Mouse (Mus musculus) lung, embryonic 14.5 days (tissue): Measurements from ENCODE around the gene Letm1. TPM values are rescaled to one million over a fixed set of nuclear protein-coding genes. Genes with fewer than 3 reads are reported as not detected.

Experiments
- ATAC-seq: fragments of 200-750 bp; cut with Nextera tagmentation; 2 replicates; pipeline ENCODE4 v1.8.0; 2017; ENCODE audit warnings: mild to moderate bottlenecking, moderate TSS enrichment, moderate library complexity; ENCODE audit not compliant: insufficient read depth
- DNase-seq: peaks from one replicate; pipeline ENCODE4 v3.0.0-alpha.2; 2015
- H3K27ac ChIP-seq: fragments of 300-500 bp; sonication (generic); 2 replicates; pipeline ENCODE4 v1.5.1; 2014; ENCODE audit warnings: low read depth, mild to moderate bottlenecking, moderate library complexity
- H3K27me3 ChIP-seq: fragments of 300-500 bp; sonication (generic); 2 replicates; pipeline ENCODE4 v1.6.1; 2014; ENCODE audit warnings: low read length, control low read depth; ENCODE audit not compliant: insufficient read depth
- H3K36me3 ChIP-seq: fragments of 300-500 bp; sonication (generic); 2 replicates; pipeline ENCODE4 v1.6.1; 2014; ENCODE audit warnings: control low read depth; ENCODE audit not compliant: insufficient read depth
- H3K4me1 ChIP-seq: fragments of 300-500 bp; sonication (generic); 2 replicates; pipeline ENCODE4 v1.6.1; 2014; ENCODE audit warnings: antibody characterized with exemption, control low read depth; ENCODE audit not compliant: insufficient read depth
- H3K4me2 ChIP-seq: fragments of 300-500 bp; sonication (generic); 2 replicates; pipeline ENCODE4 v1.6.1; 2014; ENCODE audit warnings: mild to moderate bottlenecking
- H3K4me3 ChIP-seq: fragments of 300-500 bp; sonication (generic); 2 replicates; pipeline ENCODE4 v1.5.1; 2014; ENCODE audit warnings: low read depth, low read length
- H3K9ac ChIP-seq: fragments of 300-500 bp; sonication (generic); 2 replicates; pipeline ENCODE4 v1.6.1; 2014
- H3K9me3 ChIP-seq: fragments of 300-500 bp; sonication (generic); 2 replicates; pipeline ENCODE4 v1.6.1; 2016; ENCODE audit warnings: low read depth, low read length, control low read depth
- CTCF ChIP-seq: IDR thresholded peaks from 2 replicates; pipeline ENCODE4 v1.5.1; 2016; ENCODE audit warnings: antibody characterized with exemption, low read depth
- WGBS: fragments of 180-500 bp; shearing (Covaris S2); extraction: QIAGEN DNeasy Blood & Tissue Kit; methylation state at CpG from one replicate; pipeline ENCODE4 v1.1.7; 2014; 5-methylcytosine and 5-hydroxymethylcytosine counted together
- polyA plus RNA-seq: library from polyadenylated mRNA; unstranded; fragments of >200 nt; fragmentation: Nextera tagmentation; extraction: Ambion mirVana; gene quantifications from 2 replicates; pipeline ENCODE4 v1.2.1, GENCODE M21; 2014

Letm1 gene
- polyA plus RNA-seq, 1 experiment from 2014 or later, result 53.7 TPM

DNA sequence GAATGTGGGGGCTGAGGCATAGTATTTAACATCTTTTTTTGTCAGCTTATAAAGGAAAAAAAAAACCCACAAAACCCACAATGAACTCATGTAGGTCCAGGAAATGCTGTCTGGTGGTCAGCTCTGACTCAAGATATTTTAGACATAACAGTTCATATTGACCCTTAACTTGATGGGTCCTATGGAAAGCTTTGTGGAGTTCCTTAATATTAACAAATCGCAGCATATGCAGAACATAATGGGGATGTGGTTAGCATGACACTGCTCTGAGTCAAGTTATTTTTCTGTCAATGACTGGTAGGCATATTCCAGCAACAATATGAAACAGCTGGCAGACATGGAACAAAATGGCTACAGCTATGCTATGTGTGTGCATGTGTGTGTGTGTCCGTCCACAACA lies 20.7 kb upstream of the Letm1 start:
- Histone ChIP-seq H3K4me1 (no peaks in the 10 kb centered on the region), H3K4me2 (no peak overlapping the region), H3K36me3 (no peaks in the 10 kb centered on the region), H3K9ac (no peak overlapping the region), H3K9me3 (peaks cover 11% of the 10 kb centered on the region; the same call in 1 of the 2 replicates), H3K4me3 (no peak overlapping the region), H3K27me3 (no peaks in the 10 kb centered on the region), H3K27ac (no peak overlapping the region)
- DNase-seq (no peak), ATAC-seq (no peak)
- no peak for TF ChIP-seq CTCF
- 75% methylated on average over 2 of the region's 2 CpGs for whole genome bisulfite sequencing

DNA sequence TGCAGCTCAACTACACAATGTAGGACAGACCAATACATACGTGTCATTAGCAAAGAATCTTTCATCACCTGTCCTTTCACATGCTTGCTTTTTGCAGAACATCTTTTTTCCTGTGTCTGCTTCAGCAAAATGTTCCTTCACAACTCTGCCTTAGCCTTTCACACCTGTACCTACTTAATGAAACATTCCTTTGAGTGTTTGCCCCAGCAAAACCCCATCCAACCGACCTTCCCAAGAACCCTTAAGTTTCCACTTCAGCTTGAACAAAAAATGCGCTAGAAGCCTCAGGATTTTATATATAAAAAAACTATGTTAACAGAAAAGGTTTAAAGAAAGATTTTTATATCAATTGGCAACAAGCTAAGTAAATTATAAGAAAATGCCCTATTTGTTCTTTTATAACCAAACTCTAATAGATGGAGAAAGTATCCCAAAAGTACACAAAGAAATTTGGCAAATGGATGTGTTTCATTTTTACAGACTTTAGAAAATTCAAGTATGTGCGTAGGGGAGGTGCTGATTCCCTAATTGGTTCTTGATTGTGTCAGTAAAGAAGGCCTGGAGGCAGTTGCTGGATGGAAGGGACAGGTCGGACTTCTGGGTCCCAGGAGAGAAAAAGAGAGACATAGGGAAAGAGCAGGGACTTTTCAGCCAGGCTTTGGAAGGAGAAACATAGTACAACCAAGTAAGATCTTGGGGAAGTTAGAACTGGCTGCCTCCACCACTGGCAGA lies 9.5 kb upstream of the Letm1 start:
- Histone ChIP-seq H3K4me1 (no peaks in the 10 kb centered on the region), H3K4me3 (no peak overlapping the region), H3K27ac (no peak overlapping the region; the same call in 1 of the 2 replicates), H3K36me3 (no peaks in the 10 kb centered on the region), H3K9ac (no peak overlapping the region), H3K9me3 (no peaks in the 10 kb centered on the region), H3K4me2 (no peak overlapping the region), H3K27me3 (no peaks in the 10 kb centered on the region)
- no peak for ATAC-seq
- WGBS, result 60% methylated on average over 5 of the region's 5 CpGs
- no peak for TF ChIP-seq CTCF
- peak; percentile 44 for DNase-seq

GRCm38 (mm10) chr5:33782999-33783390 lies 378 bp upstream of the Letm1 start:
- WGBS, result 6% methylated on average over 6 of the region's 6 CpGs
- H3K9ac ChIP-seq, result peak overlapping the region; percentile 79
- DNase-seq, result no peak
- no peak for TF ChIP-seq CTCF
- peak overlapping the region; percentile 89 for H3K4me2 ChIP-seq
- H3K27ac ChIP-seq, result no peak overlapping the region
- H3K9me3 ChIP-seq, result no peaks in the 10 kb centered on the region
- peaks cover 5% of the 10 kb centered on the region; the same call in 1 of the 2 replicates for H3K36me3 ChIP-seq
- H3K4me3 ChIP-seq, result peak overlapping the region; percentile 90
- ATAC-seq, result peak; percentile 75; the same call in 1 of the 2 replicates
- H3K27me3 ChIP-seq, result no peaks in the 10 kb centered on the region
- H3K4me1 ChIP-seq, result peaks cover 7% of the 10 kb centered on the region

DNA sequence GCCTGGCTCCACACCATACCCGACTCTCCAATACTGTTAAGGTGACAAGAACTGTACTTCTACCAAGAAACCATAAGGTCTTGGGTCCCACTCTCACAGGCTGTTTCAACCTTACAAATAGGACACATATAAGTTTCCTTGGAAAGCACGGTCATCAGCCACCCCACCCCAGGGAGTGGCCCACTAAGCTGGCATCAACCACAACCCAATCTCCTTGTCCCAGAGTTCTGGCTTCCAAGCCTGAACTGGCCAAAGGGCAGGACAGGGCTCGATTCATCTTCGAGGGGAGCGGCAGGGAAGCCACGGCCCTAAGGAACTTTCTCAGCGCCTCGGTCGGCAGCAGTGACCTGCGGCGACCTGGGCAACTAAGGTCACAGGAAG lies 663 bp downstream of the Letm1 start:
- TF ChIP-seq CTCF, result no peak
- H3K9me3 ChIP-seq, result no peaks in the 10 kb centered on the region
- H3K27me3 ChIP-seq, result no peaks in the 10 kb centered on the region
- H3K27ac ChIP-seq, result no peak overlapping the region
- H3K9ac ChIP-seq, result peak overlapping the region; percentile 79
- DNase-seq, result peak; percentile 4
- H3K4me3 ChIP-seq, result peak overlapping the region; percentile 90
- peaks cover 7% of the 10 kb centered on the region for H3K4me1 ChIP-seq
- peak overlapping the region; percentile 89 for H3K4me2 ChIP-seq
- WGBS, result 3% methylated on average over 11 of the region's 11 CpGs
- ATAC-seq, result no peak
- peaks cover 15% of the 10 kb centered on the region for H3K36me3 ChIP-seq

DNA sequence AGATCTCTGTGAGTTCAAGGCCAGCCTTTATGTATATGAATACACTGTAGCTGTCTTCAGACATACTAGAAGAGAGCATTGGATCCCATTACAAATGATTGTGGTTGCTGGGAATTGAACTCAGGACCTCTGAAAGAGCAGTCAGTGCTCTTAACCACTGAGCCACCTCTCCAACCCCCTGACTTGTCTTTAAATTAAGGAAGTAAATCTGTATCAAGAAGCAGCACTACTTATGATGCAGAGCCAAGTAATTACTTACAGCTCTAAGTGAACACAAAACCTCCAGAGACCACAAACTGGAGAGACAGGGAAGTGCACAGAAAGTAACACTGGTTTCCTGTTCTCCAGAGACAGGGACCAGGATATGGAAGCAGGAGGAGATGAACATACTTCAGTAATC lies 5.4 kb downstream of the Letm1 start:
- Histone ChIP-seq H3K4me3 (no peak overlapping the region), H3K9me3 (no peaks in the 10 kb centered on the region), H3K27me3 (no peaks in the 10 kb centered on the region), H3K27ac (no peak overlapping the region), H3K4me2 (no peak overlapping the region), H3K4me1 (peaks cover 7% of the 10 kb centered on the region), H3K9ac (no peak overlapping the region), H3K36me3 (peaks cover 34% of the 10 kb centered on the region)
- DNase-seq (no peak), ATAC-seq (no peak)
- TF ChIP-seq CTCF, result no peak

DNA sequence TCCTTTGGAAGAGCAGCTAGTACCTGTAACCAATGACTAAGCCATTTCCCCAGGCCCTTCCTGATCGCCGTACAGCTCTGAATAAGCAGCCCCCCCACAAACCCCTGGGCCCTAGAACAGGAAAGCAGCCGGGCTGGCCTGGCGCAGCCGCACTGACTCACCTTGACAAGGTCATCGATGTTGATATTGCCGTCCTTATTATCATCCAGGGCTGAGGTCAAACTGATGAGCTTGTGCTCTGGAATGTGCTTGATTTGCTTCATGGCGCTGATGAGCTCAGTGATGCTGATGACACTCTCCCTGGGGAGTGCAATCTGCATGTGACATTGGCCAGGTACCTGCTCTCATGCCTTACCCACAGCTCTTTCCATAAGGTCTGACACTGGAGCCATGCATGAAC lies 39.1 kb downstream of the Letm1 start:
- no peaks in the 10 kb centered on the region for H3K27me3 ChIP-seq
- TF ChIP-seq CTCF, result no peak
- no peaks in the 10 kb centered on the region for H3K4me1 ChIP-seq
- 86% methylated on average over 8 of the region's 8 CpGs for WGBS
- DNase-seq (no peak), ATAC-seq (no peak)
- H3K4me2 ChIP-seq, result no peak overlapping the region
- H3K9me3 ChIP-seq, result no peaks in the 10 kb centered on the region
- no peak overlapping the region for H3K9ac ChIP-seq
- H3K36me3 ChIP-seq, result peaks cover 69% of the 10 kb centered on the region
- no peak overlapping the region for H3K27ac ChIP-seq
- no peak overlapping the region for H3K4me3 ChIP-seq

GRCm38 (mm10) chr5:33740548-33740947 lies 42.1 kb downstream of the Letm1 start:
- H3K27ac ChIP-seq, result no peak overlapping the region
- no peak for DNase-seq
- H3K36me3 ChIP-seq, result peaks cover 48% of the 10 kb centered on the region
- no peaks in the 10 kb centered on the region for H3K4me1 ChIP-seq
- TF ChIP-seq CTCF, result no peak
- 92% methylated on average over 4 of the region's 4 CpGs for WGBS
- ATAC-seq, result no peak
- H3K27me3 ChIP-seq, result no peaks in the 10 kb centered on the region
- no peak overlapping the region for H3K4me2 ChIP-seq
- H3K4me3 ChIP-seq, result no peak overlapping the region
- no peaks in the 10 kb centered on the region for H3K9me3 ChIP-seq
- no peak overlapping the region for H3K9ac ChIP-seq
